Comparison of ENCODE assay signal across 10 mouse cellular contexts in genomic region chr11:117871911-117872584, GRCm38 (mm10). TPM values are rescaled to one million over a fixed set of nuclear protein-coding genes. Genes with fewer than 3 reads are reported as not detected.
A peak's percentile ranks its signal among the peaks of the same experiment; 100 is the strongest.
DNase-seq lines count a peak whose midpoint lies in the region; ATAC-seq and TF ChIP-seq lines count a peak whose summit lies in the region.
"Had no signal": no experiment of that assay in that cellular context is flagged by ENCODE, and none has a peak within 500 bp of the region (broad histone marks: within the 10 kb centered on the region; RNA-seq: fewer than 3 reads in every experiment).

No protein-coding gene starts in this region.

- peak; percentile 62 for DNase-seq in gastrocnemius, postnatal 25 days
- no peak for DNase-seq in gastrocnemius, postnatal 4 days (ENCODE audit: low spot score in 2 of 2)
- DNase-seq in CH12.LX (ENCODE audit: extremely low read depth) = peak; percentile 78
- no peak for DNase-seq in embryo, embryonic 10.5 days (ENCODE audit: low spot score)
- DNase-seq in frontal cortex, postnatal 36 days (ENCODE audit: low spot score in 2 of 2) = no peak
- DNase-seq in ovary, postnatal 36 days (ENCODE audit: low spot score) = no peak
- DNase-seq: kidney, adult 18-20 months had no signal

- H3K4me3 ChIP-seq in CH12.LX (replicated peaks in 1 of 3; ENCODE audit: low read depth in 2 of 3, low read length in 2 of 3, poor library complexity in 1 of 3) = no peak overlapping the region
- H3K4me3 ChIP-seq in limb, embryonic 13.5 days = no peak overlapping the region
- H3K4me3 ChIP-seq in small intestine, adult 2 months (ENCODE audit: low read depth, low read length) = peak overlapping the region; percentile 97

- H3K9ac ChIP-seq in CH12.LX (ENCODE audit: insufficient read depth, low read depth) = no peak overlapping the region
- no peak overlapping the region for H3K9ac ChIP-seq in limb, embryonic 13.5 days

- no peaks in the 10 kb centered on the region for H3K79me2 ChIP-seq in CH12.LX (replicated peaks; ENCODE audit: control insufficient read depth, extremely low read depth, insufficient read depth, poor library complexity, severe bottlenecking)

- H3K27ac ChIP-seq in CH12.LX (ENCODE audit: insufficient read depth, low read depth) = no peak overlapping the region
- no peak overlapping the region for H3K27ac ChIP-seq in limb, embryonic 13.5 days
- H3K27ac ChIP-seq in small intestine, adult 2 months (ENCODE audit: insufficient read depth, low read depth, low read length) = peak overlapping the region; percentile 53

- TF ChIP-seq RAD21 in CH12.LX (IDR thresholded peaks at IDR 0.05; ENCODE audit: low read depth, low read length) = no peak; the same call in 1 of the 2 replicates

- no peak for TF ChIP-seq CTCF in CH12.LX (conservative IDR thresholded peaks at IDR 0.05 in 1 of 2, IDR thresholded peaks at IDR 0.05 in 1 of 2; ENCODE audit: low read depth in 2 of 2, low read length in 2 of 2)
- TF ChIP-seq CTCF in small intestine, adult 2 months (IDR thresholded peaks at IDR 0.05; ENCODE audit: extremely low read depth, insufficient read length, insufficient replicate concordance, low read depth, low read length) = no peak

- dilution Hi-C loops in CH12.LX (cut with MboI; ENCODE audit: extremely low pct_ligation_motif_present, extremely low pct_unique_long_range_greater_than_20kb, low sequenced_read_pairs) = no loop called here

- no peak for ATAC-seq in limb, embryonic 13.5 days (ENCODE audit: low FRiP score, low read depth)

- H3K4me2 ChIP-seq in CH12.LX (ENCODE audit: insufficient read depth, low read depth, poor library complexity, severe bottlenecking) = peak overlapping the region; percentile 24; the same call in 1 of the 2 replicates
- H3K4me2 ChIP-seq in limb, embryonic 13.5 days (replicated peaks) = peak overlapping the region; percentile 94

- peaks cover 4% of the 10 kb centered on the region for H3K9me3 ChIP-seq in CH12.LX (replicated peaks; ENCODE audit: low read length)
- no peaks in the 10 kb centered on the region for H3K9me3 ChIP-seq in limb, embryonic 13.5 days

- in situ Hi-C loops in CH12.LX (cut with MboI; ENCODE audit: low pct_ligation_motif_present, low pct_unique_long_range_greater_than_20kb, low sequenced_read_pairs) = loop anchor here (5.0 kb wide), 2 partner anchors 95 to 150 kb away; no protein-coding TSS in a partner anchor

- no peaks in the 10 kb centered on the region for H3K36me3 ChIP-seq in CH12.LX (replicated peaks in 1 of 2; ENCODE audit: control insufficient read depth in 1 of 2, insufficient read depth in 1 of 2, low read length in 1 of 2)
- H3K36me3 ChIP-seq in limb, embryonic 13.5 days = no peaks in the 10 kb centered on the region
- peaks cover 1% of the 10 kb centered on the region; the same call in 1 of the 2 replicates for H3K36me3 ChIP-seq in small intestine, adult 2 months (ENCODE audit: control insufficient read depth, insufficient read depth, low read length)

- WGBS in limb, embryonic 13.5 days = 60% methylated on average over 12 of the region's 12 CpGs
- whole genome bisulfite sequencing in small intestine, adult 2 months = 61% methylated on average over 12 of the region's 12 CpGs

- no peak for TF ChIP-seq POLR2A in CH12.LX (IDR thresholded peaks at IDR 0.05; ENCODE audit: low read depth, low read length)
- TF ChIP-seq POLR2A in small intestine, adult 2 months (IDR thresholded peaks at IDR 0.05; ENCODE audit: low read depth, low read length) = no peak

- peaks cover 65% of the 10 kb centered on the region for H3K27me3 ChIP-seq in CH12.LX (replicated peaks)
- no peaks in the 10 kb centered on the region for H3K27me3 ChIP-seq in limb, embryonic 13.5 days
- no peaks in the 10 kb centered on the region for H3K27me3 ChIP-seq in small intestine, adult 2 months (ENCODE audit: control insufficient read depth, insufficient read depth, low read length)

- TF ChIP-seq EP300 in CH12.LX (IDR thresholded peaks at IDR 0.05; ENCODE audit: low read length) = peak; percentile 85

- H3K4me1 ChIP-seq in CH12.LX (ENCODE audit: control insufficient read depth in 1 of 2, insufficient read depth in 2 of 2) = peaks cover 15 to 27% of the 10 kb centered on the region in 2 experiments
- peaks cover 18% of the 10 kb centered on the region for H3K4me1 ChIP-seq in limb, embryonic 13.5 days
- peaks cover 12% of the 10 kb centered on the region for H3K4me1 ChIP-seq in small intestine, adult 2 months (ENCODE audit: control insufficient read depth, insufficient read depth, insufficient read length, low read length)

TF ChIP-seq in CH12.LX, 34 proteins besides CTCF, POLR2A, EP300 and RAD21 (continues in another document):
- TF ChIP-seq ZMIZ1 (IDR thresholded peaks at IDR 0.05; ENCODE audit: low read depth, low read length) (no peak), MAX (IDR thresholded peaks at IDR 0.05; ENCODE audit: low read length) (peak; percentile 92), ELF1 (IDR thresholded peaks at IDR 0.05; ENCODE audit: low read depth, low read length) (peak; percentile 57; the same call in 1 of the 2 replicates), KAT2A (IDR thresholded peaks at IDR 0.05; ENCODE audit: insufficient replicate concordance, low read length) (no peak), RCOR1 (conservative IDR thresholded peaks at IDR 0.05; ENCODE audit: low read depth, low read length) (peak; percentile 86), GABPA (IDR thresholded peaks at IDR 0.05; ENCODE audit: insufficient replicate concordance, low read depth, low read length) (no peak), SIN3A (IDR thresholded peaks at IDR 0.05; ENCODE audit: low read length) (peak; percentile 45; the same call in 1 of the 2 replicates), CHD2 (IDR thresholded peaks at IDR 0.05; ENCODE audit: low read length) (no peak; the same call in 1 of the 2 replicates), SMC3 (IDR thresholded peaks at IDR 0.05; ENCODE audit: low read depth, low read length) (0 out of 2 replicates have a peak, but pooled peaks have one; percentile 3), JUN (IDR thresholded peaks at IDR 0.05; ENCODE audit: insufficient read depth, low read depth, low read length) (no peak), MYC (IDR thresholded peaks at IDR 0.05; ENCODE audit: low read depth, low read length) (peak; percentile 90), E2F4 (IDR thresholded peaks at IDR 0.05; ENCODE audit: insufficient replicate concordance, low read depth, low read length) (no peak), NRF1 (IDR thresholded peaks at IDR 0.05; ENCODE audit: low read depth, low read length) (no peak), ZKSCAN1 (IDR thresholded peaks at IDR 0.05; ENCODE audit: borderline replicate concordance, low read depth, low read length) (no peak), MAFK (IDR thresholded peaks at IDR 0.05; ENCODE audit: insufficient replicate concordance, low read length) (peak; percentile 70), BHLHE40 (IDR thresholded peaks at IDR 0.05; ENCODE audit: low read depth, low read length) (peak; percentile 94), MXI1 (IDR thresholded peaks at IDR 0.05; ENCODE audit: low read depth, low read length) (no peak; the same call in 1 of the 2 replicates), CHD1 (IDR thresholded peaks at IDR 0.05; ENCODE audit: low read depth, low read length) (no peak), MEF2A (IDR thresholded peaks at IDR 0.05; ENCODE audit: borderline replicate concordance, low read depth, low read length) (peak; percentile 82), JUND (conservative IDR thresholded peaks at IDR 0.05; ENCODE audit: low read depth, low read length) (no peak), ETS1 (conservative IDR thresholded peaks at IDR 0.05; ENCODE audit: low read depth, low read length) (peak; percentile 92), ZC3H11A (IDR thresholded peaks at IDR 0.05; ENCODE audit: low read depth, low read length) (no peak)

RNA-seq across cellular contexts. Expression of gene Tha1, which starts 1.2 kb away (rescaled TPM):
- total RNA-seq in gastrocnemius, postnatal 25 days (2021) = 1 to 10 TPM; 4.7 to 6.1 TPM
- total RNA-seq in gastrocnemius, postnatal 4 days (2021) = 1 to 10 TPM; 4.5 to 5.2 TPM
- total RNA-seq in CH12.LX (2012; rRNA removed) (not detected in 2 replicates), CH12.LX (2014; rRNA removed) (not detected in 2 replicates)
- not detected in 2 replicates for polyA plus RNA-seq in CH12.LX (2012; ENCODE audit: insufficient read length, low read depth)
- polyA plus RNA-seq in limb, embryonic 13.5 days (2015; fragmentation: Nextera tagmentation; extraction: Ambion mirVana) = 3.4 and 3.6 TPM in 2 replicates
- polyA plus RNA-seq in small intestine, adult 2 months (2012; rRNA removed) = 25.8 and 27.7 TPM in 2 replicates

RNA-seq across cellular contexts. Expression of gene Tmem235, which starts 11.5 kb away (rescaled TPM):
- total RNA-seq in gastrocnemius, postnatal 25 days (2021) = not detected
- not detected for total RNA-seq in gastrocnemius, postnatal 4 days (2021)
- total RNA-seq in CH12.LX (2012; rRNA removed) (not detected in 2 replicates), CH12.LX (2014; rRNA removed) (not detected in 2 replicates)
- not detected in 2 replicates for polyA plus RNA-seq in CH12.LX (2012; ENCODE audit: insufficient read length, low read depth)
- polyA plus RNA-seq in limb, embryonic 13.5 days (2015; fragmentation: Nextera tagmentation; extraction: Ambion mirVana) = not detected in 2 replicates
- polyA plus RNA-seq in small intestine, adult 2 months (2012; rRNA removed) = 0.11 TPM in 1 of 2 replicates, not detected in the other
- polyA plus RNA-seq: neural tube, embryonic 11.5 days had no signal

RNA-seq across cellular contexts. Expression of gene Birc5, which starts 23.0 kb away (rescaled TPM):
- total RNA-seq in gastrocnemius, postnatal 25 days (2021) = under 1 TPM in 1 of 2 experiments, not detected in 1; 0.86 TPM
- 10 to 100 TPM; 23.2 to 25.2 TPM for total RNA-seq in gastrocnemius, postnatal 4 days (2021)
- total RNA-seq in CH12.LX (2012; rRNA removed) (193 and 237 TPM in 2 replicates), CH12.LX (2014; rRNA removed) (242 and 270 TPM in 2 replicates)
- polyA plus RNA-seq in CH12.LX (2012; ENCODE audit: insufficient read length, low read depth) = 286 and 289 TPM in 2 replicates
- polyA plus RNA-seq in limb, embryonic 13.5 days (2015; fragmentation: Nextera tagmentation; extraction: Ambion mirVana) = 307 and 322 TPM in 2 replicates
- polyA plus RNA-seq in small intestine, adult 2 months (2012; rRNA removed) = 4.3 and 9.5 TPM in 2 replicates

RNA-seq across cellular contexts. Expression of gene Tk1, which starts 46.2 kb away (rescaled TPM):
- 1 to 10 TPM; 2.8 to 4.3 TPM for total RNA-seq in gastrocnemius, postnatal 25 days (2021)
- total RNA-seq in gastrocnemius, postnatal 4 days (2021) = 10 to 100 TPM; 38.4 to 43.9 TPM
- total RNA-seq in CH12.LX (2012; rRNA removed) (235 and 236 TPM in 2 replicates), CH12.LX (2014; rRNA removed) (146 and 149 TPM in 2 replicates)
- 158 and 179 TPM in 2 replicates for polyA plus RNA-seq in CH12.LX (2012; ENCODE audit: insufficient read length, low read depth)
- 133 and 137 TPM in 2 replicates for polyA plus RNA-seq in limb, embryonic 13.5 days (2015; fragmentation: Nextera tagmentation; extraction: Ambion mirVana)
- 22.8 and 52.2 TPM in 2 replicates for polyA plus RNA-seq in small intestine, adult 2 months (2012; rRNA removed)

RNA-seq across cellular contexts. Expression of gene Afmid, which starts 46.3 kb away (rescaled TPM):
- 1 to 10 TPM; 1.9 to 3.1 TPM for total RNA-seq in gastrocnemius, postnatal 25 days (2021)
- 1 to 10 TPM; 6.1 to 9.6 TPM for total RNA-seq in gastrocnemius, postnatal 4 days (2021)
- total RNA-seq in CH12.LX (2012; rRNA removed) = 6.8 and 7.3 TPM in 2 replicates
- total RNA-seq in CH12.LX (2014; rRNA removed) = 5.0 and 5.7 TPM in 2 replicates
- polyA plus RNA-seq in CH12.LX (2012; ENCODE audit: insufficient read length, low read depth) = 7.1 and 7.5 TPM in 2 replicates
- polyA plus RNA-seq in limb, embryonic 13.5 days (2015; fragmentation: Nextera tagmentation; extraction: Ambion mirVana) = 5.6 and 6.2 TPM in 2 replicates
- 4.3 and 11.1 TPM in 2 replicates for polyA plus RNA-seq in small intestine, adult 2 months (2012; rRNA removed)

Comparison
In these comparisons a context has a peak if more than half of its experiments do, and no peak if none do; other contexts are left out.
1. DNase-seq: peak in gastrocnemius, postnatal 25 days (single experiment) and CH12.LX (single experiment); none in gastrocnemius, postnatal 4 days (0 of 2), embryo, embryonic 10.5 days (single experiment), frontal cortex, postnatal 36 days (0 of 2) and ovary, postnatal 36 days (single experiment).
2. RNA of gene Birc5, which starts 23.0 kb away (total RNA-seq): 193 to 270 TPM in CH12.LX and 23.2 to 25.2 TPM in gastrocnemius, postnatal 4 days; 0.86 TPM in gastrocnemius, postnatal 25 days; every median in the first group is over 10 times any median in the second.
3. RNA of gene Tha1, which starts 1.2 kb away (total RNA-seq): 4.7 to 6.1 TPM in gastrocnemius, postnatal 25 days and 4.5 to 5.2 TPM in gastrocnemius, postnatal 4 days; not detected in CH12.LX; every median in the first group is over 4 times any median in the second.